Mouse (Mus musculus): ENCODE results near the gene Rhbdf2.

DNA sequence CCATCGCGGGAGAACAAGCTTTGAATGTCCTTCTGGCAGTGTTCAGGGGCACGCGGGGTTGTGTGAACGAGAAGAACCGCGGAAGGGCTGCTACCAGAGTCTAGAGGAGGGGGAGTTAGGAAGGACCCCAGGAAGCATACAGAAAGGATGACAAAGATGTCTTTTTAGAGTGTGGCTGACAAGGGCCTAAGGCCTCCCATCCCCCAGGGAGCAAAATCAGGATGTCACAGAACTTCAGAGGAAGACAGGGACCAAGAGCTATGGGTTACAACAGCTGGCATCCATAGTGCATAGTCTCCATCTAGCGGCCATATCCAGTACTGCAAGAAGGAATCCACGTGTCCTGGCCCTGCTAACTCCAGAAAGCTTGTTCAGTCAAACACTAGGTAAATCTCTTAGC is 1.9 kb upstream of the Rhbdf2 start:
- 0 out of 2 replicates have a peak, but pooled peaks have one; percentile 50 for TF ChIP-seq CHD2 (IDR thresholded peaks at IDR 0.05; ENCODE audit: low read depth, low read length)
- TF ChIP-seq ZC3H11A (IDR thresholded peaks at IDR 0.05; ENCODE audit: borderline replicate concordance, low read depth, low read length) = peak; percentile 72
- no peak for TF ChIP-seq ZNF384 (IDR thresholded peaks at IDR 0.05; ENCODE audit: low read depth, low read length)

All from ES-E14 (cell line).